Comparison of ENCODE assay signal across 9 mouse cellular contexts in the genomic region with DNA sequence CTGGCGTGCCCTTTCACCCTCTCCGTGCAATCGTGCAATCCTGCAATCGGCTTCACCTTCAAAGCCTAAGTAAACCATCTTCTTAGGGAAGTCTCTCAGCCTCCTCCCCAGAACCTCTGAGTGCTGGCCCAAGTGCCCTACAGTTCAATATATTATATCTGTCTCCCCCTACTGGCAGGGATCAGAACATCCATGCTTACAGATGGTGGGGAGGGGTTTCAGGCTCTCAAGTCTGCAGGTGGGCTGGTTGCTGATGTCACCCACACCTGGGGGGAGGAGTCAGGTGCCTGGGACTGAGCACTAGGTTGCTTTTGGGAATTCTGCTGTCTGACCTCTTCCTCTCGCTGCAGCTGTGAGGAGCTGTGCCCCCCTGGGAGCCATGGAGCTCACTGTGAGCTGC.
A peak's percentile ranks its signal among the peaks of the same experiment; 100 is the strongest.
DNase-seq lines count a peak whose midpoint lies in the region; ATAC-seq and TF ChIP-seq lines count a peak whose summit lies in the region.
"Had no signal": no experiment of that assay in that cellular context is flagged by ENCODE, and none has a peak within 500 bp of the region (broad histone marks: within the 10 kb centered on the region; RNA-seq: fewer than 3 reads in every experiment).

No protein-coding gene starts in this region.

- no peak overlapping the region for H3K27ac ChIP-seq in forebrain, embryonic 10.5 days
- H3K27ac ChIP-seq in forebrain, embryonic 12.5 days = no peak overlapping the region
- no peak overlapping the region for H3K27ac ChIP-seq in kidney, postnatal 0 days
- H3K27ac ChIP-seq in lung, postnatal 0 days (ENCODE audit: low read length) = no peak overlapping the region
- H3K27ac ChIP-seq: limb, embryonic 13.5 days had no signal

- H3K36me3 ChIP-seq in forebrain, embryonic 10.5 days (replicated peaks) = no peaks in the 10 kb centered on the region
- H3K36me3 ChIP-seq in forebrain, embryonic 12.5 days (replicated peaks) = no peaks in the 10 kb centered on the region
- H3K36me3 ChIP-seq in kidney, postnatal 0 days (ENCODE audit: insufficient read depth, low read length) = no peaks in the 10 kb centered on the region
- no peaks in the 10 kb centered on the region for H3K36me3 ChIP-seq in lung, postnatal 0 days (ENCODE audit: insufficient read depth, low read length)
- H3K36me3 ChIP-seq: limb, embryonic 13.5 days had no signal

- no peaks in the 10 kb centered on the region for H3K9me3 ChIP-seq in forebrain, embryonic 10.5 days
- no peaks in the 10 kb centered on the region for H3K9me3 ChIP-seq in forebrain, embryonic 12.5 days
- H3K9me3 ChIP-seq in kidney, postnatal 0 days (replicated peaks; ENCODE audit: low read length) = no peaks in the 10 kb centered on the region
- no peaks in the 10 kb centered on the region for H3K9me3 ChIP-seq in lung, postnatal 0 days (ENCODE audit: low read length)
- H3K9me3 ChIP-seq: limb, embryonic 13.5 days had no signal

- ATAC-seq in forebrain, embryonic 12.5 days (ENCODE audit: low FRiP score) = no peak
- peak; percentile 60; the same call in 1 of the 2 replicates for ATAC-seq in erythroblast, adult 5-6 weeks (replicated peaks; ENCODE audit: low FRiP score, poor library complexity, severe bottlenecking)
- ATAC-seq in kidney, postnatal 0 days (replicated peaks; ENCODE audit: low FRiP score, low read depth) = no peak
- no peak for ATAC-seq in lung, postnatal 0 days

- H3K4me3 ChIP-seq in forebrain, embryonic 10.5 days = no peak overlapping the region
- no peak overlapping the region for H3K4me3 ChIP-seq in forebrain, embryonic 12.5 days (replicated peaks)
- no peak overlapping the region for H3K4me3 ChIP-seq in kidney, postnatal 0 days (replicated peaks; ENCODE audit: low read depth, low read length)
- no peak overlapping the region for H3K4me3 ChIP-seq in lung, postnatal 0 days (ENCODE audit: low read depth, low read length)
- H3K4me3 ChIP-seq: limb, embryonic 13.5 days had no signal

- TF ChIP-seq EP300 in lung, postnatal 0 days (IDR thresholded peaks at IDR 0.05) = no peak

- H3K4me1 ChIP-seq in forebrain, embryonic 10.5 days = peaks cover 24% of the 10 kb centered on the region
- peaks cover 14% of the 10 kb centered on the region for H3K4me1 ChIP-seq in forebrain, embryonic 12.5 days
- H3K4me1 ChIP-seq in kidney, postnatal 0 days (replicated peaks; ENCODE audit: insufficient read depth, low read length) = peaks cover 9% of the 10 kb centered on the region; the same call in 1 of the 2 replicates
- H3K4me1 ChIP-seq in lung, postnatal 0 days (ENCODE audit: insufficient read depth, low read depth, low read length) = no peaks in the 10 kb centered on the region

- peak; percentile 20 for DNase-seq in forebrain, embryonic 10.5 days (ENCODE audit: extremely low spot score, low spot score)
- peak; percentile 44 for DNase-seq in 416B (ENCODE audit: low read depth)
- peak; percentile 80 for DNase-seq in brain, embryonic 14.5 days (ENCODE audit: low read depth)
- DNase-seq in kidney, postnatal 0 days (ENCODE audit: low spot score) = peak; percentile 75
- peak; percentile 65 for DNase-seq in lung, postnatal 0 days (ENCODE audit: low spot score)
- peak; percentile 2 to 4 for DNase-seq in thymus, adult 18-20 months

- no peak overlapping the region for H3K4me2 ChIP-seq in forebrain, embryonic 12.5 days
- no peak overlapping the region for H3K4me2 ChIP-seq in kidney, postnatal 0 days (ENCODE audit: low read length)
- no peak overlapping the region for H3K4me2 ChIP-seq in lung, postnatal 0 days (replicated peaks; ENCODE audit: low read depth, low read length)
- H3K4me2 ChIP-seq: limb, embryonic 13.5 days had no signal

- H3K9ac ChIP-seq in forebrain, embryonic 12.5 days = no peak overlapping the region
- no peak overlapping the region for H3K9ac ChIP-seq in kidney, postnatal 0 days (ENCODE audit: low read depth, low read length)
- no peak overlapping the region for H3K9ac ChIP-seq in lung, postnatal 0 days (replicated peaks; ENCODE audit: low read depth)
- H3K9ac ChIP-seq: limb, embryonic 13.5 days had no signal

- peaks cover 69% of the 10 kb centered on the region for H3K27me3 ChIP-seq in forebrain, embryonic 10.5 days (ENCODE audit: poor library complexity, severe bottlenecking)
- H3K27me3 ChIP-seq in forebrain, embryonic 12.5 days = peaks cover 61% of the 10 kb centered on the region
- H3K27me3 ChIP-seq in kidney, postnatal 0 days (ENCODE audit: insufficient read depth, low read length) = no peaks in the 10 kb centered on the region
- H3K27me3 ChIP-seq in lung, postnatal 0 days (replicated peaks; ENCODE audit: insufficient read depth, low read length) = 0 out of 2 replicates have a peak, but pooled peaks cover 2% of the 10 kb centered on the region

- TF ChIP-seq CTCF in brain, embryonic 14.5 days (IDR thresholded peaks at IDR 0.05; ENCODE audit: borderline replicate concordance, extremely low read depth, insufficient read depth, insufficient read length) = peak; percentile 74; the same call in 1 of the 2 replicates
- peak; percentile 83 for TF ChIP-seq CTCF in kidney, postnatal 0 days (IDR thresholded peaks at IDR 0.05; ENCODE audit: low read depth)
- TF ChIP-seq CTCF in lung, postnatal 0 days (IDR thresholded peaks at IDR 0.05) = peak; percentile 81

- TF ChIP-seq POLR2A in brain, embryonic 14.5 days (IDR thresholded peaks at IDR 0.05; ENCODE audit: borderline replicate concordance, extremely low read depth, insufficient read depth, insufficient read length, poor library complexity, severe bottlenecking) = no peak

- WGBS in forebrain, embryonic 10.5 days = 14% methylated on average over 5 of the region's 5 CpGs
- 13% methylated on average over 5 of the region's 5 CpGs for WGBS in forebrain, embryonic 12.5 days
- 13% methylated on average over 5 of the region's 5 CpGs for WGBS in kidney, postnatal 0 days
- 5% methylated on average over 5 of the region's 5 CpGs for WGBS in lung, postnatal 0 days

Comparison
In these comparisons a context has a peak if more than half of its experiments do, and no peak if none do; other contexts are left out.
1. DNase-seq: peak in every context shown above with its lines; median percentile 80 in brain, embryonic 14.5 days; 75 in kidney, postnatal 0 days; 65 in lung, postnatal 0 days; 44 in 416B; 20 in forebrain, embryonic 10.5 days; 3 in thymus, adult 18-20 months.